Mouse (Mus musculus): ENCODE data around the gene Taf1d.
"Not testable (repeated sequence)": the region's sequence is repeated elsewhere in the genome, so short reads cannot be mapped to it uniquely, and the experiment has no call there.

Gene Taf1d

DNA sequence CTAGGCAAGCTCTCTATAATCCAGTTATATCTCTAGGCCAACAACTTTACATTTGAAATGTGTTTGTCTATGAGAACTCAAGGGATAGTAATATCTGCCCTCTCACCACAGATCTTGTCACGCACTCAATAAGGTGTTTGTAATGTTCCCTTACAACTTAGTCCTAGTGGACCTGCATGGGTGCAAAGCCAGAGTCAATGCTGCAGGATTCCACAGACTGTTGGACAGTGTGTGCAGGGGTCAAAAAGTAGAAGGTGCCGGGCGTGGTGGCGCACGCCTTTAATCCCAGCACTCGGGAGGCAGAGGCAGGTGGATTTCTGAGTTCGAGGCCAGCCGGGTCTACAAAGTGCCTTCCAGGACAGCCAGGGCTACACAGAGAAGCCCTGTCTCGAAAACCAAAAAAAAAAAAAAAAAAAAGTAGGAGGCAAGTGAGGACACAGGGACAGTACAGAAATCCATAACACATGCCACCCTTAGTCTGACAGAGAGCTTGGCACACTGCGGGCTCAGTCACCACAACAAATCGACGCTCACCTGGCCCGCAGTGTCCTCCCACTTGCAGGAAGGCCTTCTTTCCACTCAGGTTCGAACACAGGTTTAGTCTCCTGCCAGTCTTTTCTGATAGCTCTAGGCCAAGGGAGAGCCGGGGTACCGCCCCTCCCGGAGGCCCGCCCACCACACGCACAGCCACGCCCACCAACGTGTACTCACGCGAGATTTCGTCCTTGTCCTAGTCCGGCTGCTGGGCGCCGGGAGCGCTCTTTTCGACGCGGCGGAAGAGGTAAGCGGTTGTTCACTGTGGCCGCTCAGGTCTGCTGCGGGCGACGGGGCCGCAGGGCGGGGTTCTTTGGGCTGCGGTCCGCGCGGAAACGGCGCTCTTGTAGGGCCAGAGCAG is at the start of gene Taf1d:
Gene Taf1d, plus strand, starts transcription at position 712 of the 895 bp plus-strand sequence.
- in situ Hi-C loops (cut with MboI, MseI), result no loop called here

DNA sequence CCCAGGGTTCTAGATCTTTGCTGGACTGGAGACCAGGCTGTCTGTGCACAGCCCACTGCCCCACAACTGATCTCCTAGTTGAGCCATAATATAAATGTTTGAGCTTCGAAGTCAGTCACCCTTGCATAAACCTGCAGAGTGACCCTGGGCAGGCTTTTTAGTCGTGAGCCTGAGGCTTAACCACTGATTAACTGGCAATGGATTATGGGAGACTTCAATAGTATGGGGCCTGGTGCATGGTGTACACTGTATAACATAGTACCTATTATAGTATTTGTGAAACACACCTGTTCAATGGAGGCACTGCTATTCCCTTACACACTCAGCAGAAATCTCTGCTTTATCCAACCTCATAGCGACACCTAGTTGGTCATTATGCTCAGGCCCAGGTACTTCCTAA is 49.8 kb upstream of the Taf1d start:
- in situ Hi-C loops (cut with MboI, MseI), result no loop called here

DNA sequence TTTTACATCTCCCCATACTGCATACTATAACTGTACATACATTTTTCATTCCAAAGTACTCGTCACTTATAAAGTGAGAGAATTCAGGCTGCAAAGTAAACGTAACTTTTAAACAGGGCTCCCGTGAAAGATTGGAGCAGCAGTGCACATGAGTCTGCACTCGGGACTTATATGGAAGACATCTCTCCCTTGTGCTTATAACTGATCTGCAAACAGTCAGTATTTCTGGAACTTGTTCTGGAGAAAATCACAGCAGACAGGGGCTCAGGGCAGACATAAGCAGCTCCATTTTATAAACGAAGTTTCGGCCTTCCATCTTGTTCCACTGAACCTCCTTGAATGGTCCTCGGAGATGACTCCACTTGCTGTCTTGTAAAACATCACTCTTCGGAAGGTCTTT is 44.0 kb upstream of the Taf1d start:
- in situ Hi-C loops (cut with MboI, MseI), result no loop called here

DNA sequence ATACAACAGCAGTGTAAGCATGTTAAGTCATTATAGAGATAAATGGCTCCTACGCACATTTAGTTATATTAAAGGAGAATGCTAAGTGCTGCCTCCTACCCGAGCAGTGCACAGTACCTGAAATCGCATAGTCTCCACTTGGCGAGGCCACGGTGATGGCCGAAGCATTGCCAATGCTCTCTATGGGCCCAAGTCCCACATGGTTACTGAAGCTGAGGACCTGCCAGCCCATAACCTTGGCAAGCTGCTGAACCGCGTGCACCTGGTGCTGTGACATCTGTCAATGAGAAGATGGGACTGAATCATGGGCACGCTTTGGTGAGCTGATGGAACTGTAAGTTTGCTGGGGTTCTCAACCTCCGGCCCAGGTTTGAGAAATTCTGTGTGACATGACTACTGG is 42.5 kb upstream of the Taf1d start:
- in situ Hi-C loops (cut with MboI, MseI), result no loop called here

DNA sequence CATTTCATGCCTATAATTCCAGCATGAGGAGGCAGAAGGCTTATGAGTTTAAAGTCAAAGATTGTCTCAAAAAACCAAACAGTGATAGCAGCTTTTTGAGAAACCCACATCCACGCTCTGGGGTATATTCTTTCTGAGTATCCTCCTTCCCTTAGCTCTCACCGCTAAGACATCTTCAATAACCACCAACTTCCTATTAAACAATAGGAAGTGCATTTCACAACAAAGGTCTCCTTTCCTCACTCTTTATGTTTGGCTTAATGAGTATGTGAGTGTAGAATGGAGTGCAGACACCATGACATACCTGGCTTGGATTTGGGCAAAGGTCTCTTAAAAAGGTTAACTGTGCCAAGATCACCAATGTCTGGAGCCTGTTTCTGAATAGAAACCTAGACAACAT is 32.0 kb upstream of the Taf1d start:
- in situ Hi-C loops (cut with MboI, MseI), result loop anchor here (10.0 kb wide), 1 partner anchor 1829 kb away; the partner anchor contains the start of gene Gm17571

DNA sequence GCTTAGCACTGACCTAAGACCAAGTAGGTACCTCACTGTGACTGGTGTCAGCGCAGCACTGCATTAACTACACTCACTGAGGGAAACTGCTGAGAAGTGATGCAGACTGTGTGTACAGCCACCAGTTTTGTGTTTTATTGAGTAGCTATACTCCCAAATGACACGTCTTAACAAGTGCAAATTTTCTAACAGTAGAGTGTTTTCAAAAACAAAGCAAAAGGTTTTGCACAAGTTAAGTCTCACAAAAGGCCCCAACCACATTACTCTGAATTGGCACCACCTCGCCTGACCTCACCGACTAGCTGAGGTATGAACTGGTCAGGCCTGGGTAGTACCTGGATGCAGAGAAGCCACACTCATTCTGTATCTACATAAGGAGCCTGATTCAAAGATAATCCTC is 29.2 kb upstream of the Taf1d start:
- in situ Hi-C loops (cut with MboI, MseI), result loop anchor here (10.0 kb wide), 1 partner anchor 1832 kb away; the partner anchor contains the start of gene Gm17571

DNA sequence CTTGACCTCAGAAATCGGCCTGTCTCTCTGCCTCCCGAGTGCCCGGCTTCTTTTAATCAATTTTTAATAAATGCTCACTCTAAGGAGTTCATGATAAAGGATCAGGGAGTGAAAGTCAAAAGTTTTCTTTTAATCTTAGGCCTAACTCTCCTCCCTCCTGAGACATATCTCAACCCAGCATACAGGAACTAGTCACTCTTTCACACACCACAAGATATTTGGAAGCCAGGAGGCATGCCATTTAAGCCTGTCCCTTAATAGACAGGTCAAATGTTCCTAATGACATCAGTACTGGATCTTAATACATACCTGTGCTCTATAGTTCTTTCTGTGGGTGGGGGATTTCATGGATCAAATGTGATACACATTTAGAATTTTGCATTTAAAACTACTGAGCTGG is 27.7 kb upstream of the Taf1d start:
- in situ Hi-C loops (cut with MboI, MseI), result loop anchor here (10.0 kb wide), 1 partner anchor 1834 kb away; the partner anchor contains the start of gene Gm17571

DNA sequence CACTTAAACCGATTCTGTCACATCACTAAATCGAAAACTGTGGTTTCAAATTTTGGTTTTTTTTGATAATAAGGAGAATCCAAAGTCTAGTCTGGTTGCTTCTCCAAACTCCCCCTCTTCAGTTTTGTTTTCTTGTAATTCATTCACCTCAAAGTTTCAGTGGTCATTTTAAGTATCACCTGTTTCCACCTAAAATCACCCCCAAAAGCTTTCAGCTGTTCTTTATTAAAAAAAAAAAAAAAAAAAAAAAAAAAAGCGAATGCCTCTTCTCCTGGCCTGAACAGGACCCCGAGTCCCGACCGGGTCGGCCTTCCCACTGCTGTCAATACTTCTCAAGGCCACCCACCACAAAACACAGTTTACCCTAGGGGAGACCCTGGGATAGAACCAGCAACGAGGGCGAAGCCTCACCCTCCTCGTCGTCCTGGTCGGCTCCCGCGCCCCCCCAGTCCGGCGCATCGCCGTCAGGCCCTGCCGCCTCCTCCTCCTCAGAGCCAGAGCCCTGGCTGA is 26.8 kb upstream of the Taf1d start:
- in situ Hi-C loops (cut with MboI, MseI), result loop anchor here (10.0 kb wide), 1 partner anchor 1834 kb away; the partner anchor contains the start of gene Gm17571

DNA sequence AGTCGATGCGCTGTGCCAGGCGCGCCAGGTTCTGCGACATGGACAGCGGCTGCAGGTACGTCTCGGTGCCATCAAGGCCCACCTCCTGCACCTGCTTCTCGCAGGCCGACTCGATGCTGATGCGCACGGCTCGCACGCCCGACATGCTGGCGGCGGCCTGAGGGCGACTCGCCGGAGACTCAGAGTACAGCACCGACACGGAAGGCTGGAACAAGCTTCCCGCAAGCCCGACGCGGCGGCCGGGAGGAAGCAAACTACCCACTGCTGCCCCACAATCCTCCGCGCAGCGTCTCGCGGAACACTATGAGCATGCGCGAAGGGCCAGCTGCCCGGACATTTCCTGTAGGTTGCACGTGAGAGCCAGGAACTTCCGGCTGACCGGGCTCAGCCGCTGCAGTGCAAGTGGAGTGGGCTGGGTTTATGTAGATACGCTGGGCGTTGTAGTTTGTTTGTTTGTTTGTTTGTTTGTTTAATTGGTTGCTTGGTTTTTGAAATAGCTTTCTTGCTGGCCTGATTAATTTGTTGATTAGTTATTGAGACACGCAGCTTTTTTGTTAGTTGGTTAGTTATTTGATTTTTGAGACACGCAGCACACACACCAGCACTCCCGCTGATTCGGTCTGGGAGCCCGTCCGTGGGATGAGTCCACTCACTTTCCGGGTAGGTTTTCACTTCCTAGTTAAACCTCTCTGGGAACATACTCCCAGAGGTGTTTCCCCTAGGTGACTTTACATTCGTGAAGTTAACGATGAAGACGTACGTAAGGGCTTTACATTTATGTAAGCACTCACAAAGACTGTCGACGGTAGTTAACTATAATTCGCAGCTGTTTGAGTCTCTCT is 26.1 kb upstream of the Taf1d start, which contains the start of gene Med17:
Gene Med17, minus strand, starts transcription at position 283 of the 842 bp plus-strand sequence.
- in situ Hi-C loops (cut with MboI, MseI), result loop anchor here (10.0 kb wide), 2 partner anchors 365 to 1835 kb away; partner anchors contain the start of gene Gm17571

DNA sequence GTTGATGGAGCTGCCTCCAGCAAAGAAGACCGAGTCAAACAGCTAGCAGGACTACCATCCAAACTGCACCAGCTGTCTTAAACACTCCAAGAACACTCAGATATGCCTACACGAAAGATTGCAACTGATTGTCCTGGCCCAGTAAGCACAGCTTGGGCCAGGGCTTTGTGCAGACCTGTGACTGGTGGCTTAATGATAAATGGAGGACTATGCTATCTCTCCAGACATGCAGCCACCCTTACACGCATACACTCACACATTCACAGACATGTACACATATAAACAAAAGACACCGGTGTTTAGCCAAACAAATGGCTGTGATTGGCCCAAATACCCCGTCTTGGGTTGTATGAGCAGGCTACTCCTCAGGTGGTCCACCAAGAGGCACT is 25.5 kb upstream of the Taf1d start:
- in situ Hi-C loops (cut with MboI, MseI), result loop anchor here (10.0 kb wide), 1 partner anchor 366 kb away; no protein-coding TSS in a partner anchor

DNA sequence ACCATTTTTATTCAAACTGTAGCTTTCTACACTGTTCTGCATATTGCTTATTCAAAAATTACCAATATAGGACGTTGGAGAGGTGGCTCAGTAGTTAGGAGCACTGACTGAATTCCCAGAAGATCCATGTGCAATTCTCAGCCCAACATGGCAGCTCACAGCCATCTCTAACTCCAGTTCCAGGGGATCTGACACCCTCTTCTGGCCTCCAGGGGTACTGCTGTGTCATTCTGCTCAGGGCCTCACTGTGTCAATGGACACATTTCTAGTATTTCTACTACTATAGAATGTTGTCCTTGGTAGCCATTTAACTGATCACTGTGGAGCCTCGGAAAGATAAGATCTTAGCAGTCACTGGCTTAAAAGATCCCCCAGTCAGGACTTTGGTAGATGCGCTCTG is 20.6 kb upstream of the Taf1d start:
- in situ Hi-C loops (cut with MboI, MseI), result loop anchor here (5.0 to 10.0 kb wide), 2 partner anchors 243 to 371 kb away; no protein-coding TSS in a partner anchor

DNA sequence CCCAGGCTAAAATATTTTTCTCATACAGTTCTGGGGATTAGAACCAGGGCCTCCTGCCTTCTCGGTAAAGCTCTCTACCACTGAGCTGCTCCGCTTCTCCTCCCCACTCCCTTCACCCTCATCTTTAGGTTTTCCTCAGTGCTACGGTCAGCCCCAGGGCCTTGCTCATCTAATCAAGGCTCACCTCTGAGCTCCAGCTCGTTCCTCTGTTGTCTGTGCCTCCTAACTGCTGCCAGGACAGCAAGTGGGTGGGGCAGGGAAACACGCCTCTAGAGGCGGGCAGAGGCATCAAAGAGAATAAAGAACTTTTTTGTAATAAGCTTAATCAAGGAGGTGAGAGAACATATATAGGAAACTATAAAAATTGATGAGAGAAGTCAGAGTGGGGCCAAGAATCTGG is 18.2 kb upstream of the Taf1d start:
- in situ Hi-C loops (cut with MboI, MseI), result loop anchor here (5.0 to 10.0 kb wide), 2 partner anchors 246 to 373 kb away; no protein-coding TSS in a partner anchor

DNA sequence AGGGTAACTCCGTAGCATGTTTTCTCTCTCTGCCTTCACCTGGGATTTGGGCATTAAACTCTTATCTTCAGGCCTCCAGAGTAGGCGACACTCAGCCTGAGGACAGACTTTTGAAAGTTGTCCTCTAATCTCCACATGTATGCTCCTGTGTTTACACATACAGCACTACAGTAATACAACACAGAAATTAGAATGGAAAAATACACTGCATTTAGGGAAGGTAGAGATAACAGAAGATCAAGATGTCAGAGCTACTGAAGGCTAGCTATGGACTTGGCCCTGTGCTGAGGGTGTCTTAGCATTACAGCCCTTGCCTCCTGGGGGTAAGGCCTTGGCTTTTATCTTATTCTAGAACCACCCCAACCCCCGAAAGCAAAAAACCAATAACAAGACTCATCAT is 17.6 kb upstream of the Taf1d start:
- in situ Hi-C loops (cut with MboI, MseI), result loop anchor here (5.0 to 10.0 kb wide), 2 partner anchors 246 to 374 kb away; no protein-coding TSS in a partner anchor

DNA sequence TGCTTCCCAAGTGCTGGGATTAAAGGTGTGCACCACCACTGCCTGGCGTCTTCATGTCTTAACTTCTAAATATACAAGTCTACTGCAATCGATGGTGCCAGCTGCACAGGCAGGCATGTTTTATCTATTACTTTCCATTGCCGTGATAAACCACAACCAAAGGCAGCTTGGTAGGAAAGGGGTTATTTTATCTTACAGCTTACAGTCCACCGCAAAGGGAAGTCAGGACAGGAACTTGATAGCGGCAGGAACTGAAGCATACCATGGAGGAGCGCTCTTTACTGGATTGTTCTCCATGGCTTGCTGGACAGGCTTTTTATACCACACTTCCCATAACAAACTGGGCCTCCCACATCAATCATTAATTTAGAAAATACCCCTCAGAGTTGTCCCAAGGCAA is 16.8 kb upstream of the Taf1d start:
- in situ Hi-C loops (cut with MboI, MseI), result loop anchor here (5.0 to 10.0 kb wide), 2 partner anchors 247 to 374 kb away; no protein-coding TSS in a partner anchor

DNA sequence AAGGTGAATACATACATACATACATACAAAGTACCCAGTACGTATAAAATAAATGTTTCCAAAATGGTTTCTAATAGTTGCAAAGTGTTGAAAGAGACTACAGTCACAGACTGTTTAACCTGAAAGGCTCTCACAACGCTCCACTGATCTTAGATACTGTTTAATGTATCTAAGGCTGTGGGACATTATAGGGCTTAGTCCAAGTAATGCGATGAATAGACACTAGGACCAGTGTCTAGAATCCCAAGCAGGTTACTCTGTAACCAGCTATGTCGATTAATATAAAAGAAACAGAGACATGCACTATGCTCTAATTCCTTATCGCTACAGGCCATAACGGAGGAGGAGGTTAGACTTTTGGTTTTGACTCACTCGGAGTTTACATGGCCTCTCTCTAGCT is 8.9 kb upstream of the Taf1d start:
- in situ Hi-C loops (cut with MboI, MseI), result no loop called here

DNA sequence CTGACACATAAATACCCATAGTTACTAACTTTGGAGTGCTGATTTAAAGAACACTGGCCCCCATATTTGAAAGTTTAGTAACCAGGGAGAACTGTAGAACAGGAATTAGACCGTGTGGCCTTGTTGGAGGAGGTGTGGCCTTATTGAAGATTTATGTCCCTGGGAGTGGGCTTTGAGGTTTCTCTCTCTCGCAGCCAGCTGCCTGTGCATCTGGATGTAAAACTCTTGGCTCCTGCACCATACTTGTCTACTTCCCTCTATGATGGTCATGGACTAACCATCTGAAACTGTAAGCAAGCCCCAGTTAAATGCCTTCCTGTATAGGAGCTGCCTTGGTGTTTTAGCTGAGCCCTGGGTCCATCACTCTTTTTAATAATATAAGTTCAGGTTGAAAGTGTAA is 7.6 kb upstream of the Taf1d start:
- in situ Hi-C loops (cut with MboI, MseI), result no loop called here

DNA sequence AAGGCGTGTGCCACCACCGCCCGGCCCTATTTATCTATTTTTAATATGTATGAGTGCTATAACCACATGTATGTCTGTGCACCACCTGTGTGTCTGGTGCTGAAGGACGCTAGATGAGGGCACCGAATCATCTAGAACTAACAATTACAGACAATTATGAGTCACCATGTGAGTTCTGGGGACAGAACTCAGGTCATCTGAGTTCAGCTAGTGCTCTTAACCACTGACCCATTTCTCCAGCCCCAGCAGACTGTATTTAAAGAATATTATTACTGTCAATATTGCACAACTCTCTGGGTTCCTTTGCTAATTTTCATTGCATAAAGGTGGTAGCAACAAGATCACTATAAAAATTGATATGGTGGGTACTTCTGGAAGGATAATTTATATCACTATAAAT is 6.0 kb upstream of the Taf1d start:
- in situ Hi-C loops (cut with MboI, MseI), result no loop called here

DNA sequence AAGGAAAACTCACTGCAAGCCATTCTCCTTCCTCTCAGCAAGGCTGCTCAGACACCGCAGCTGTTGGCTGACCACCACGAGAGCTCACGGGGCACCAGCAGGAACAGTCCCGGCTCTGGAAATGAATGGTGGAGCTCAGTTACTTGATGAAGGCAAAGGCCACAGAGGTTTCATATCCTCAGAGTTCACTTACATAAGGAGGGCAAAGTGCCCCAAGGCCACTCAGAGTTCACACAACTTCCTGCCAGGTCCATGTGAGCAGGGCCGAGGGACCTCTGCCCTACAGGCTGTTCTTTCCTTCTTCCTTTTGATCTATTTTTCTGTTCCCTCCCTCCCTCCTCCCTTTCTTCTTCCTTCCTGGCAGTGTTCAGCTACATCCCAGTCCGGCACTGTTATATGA is 4.6 kb upstream of the Taf1d start:
- in situ Hi-C loops (cut with MboI, MseI), result no loop called here

DNA sequence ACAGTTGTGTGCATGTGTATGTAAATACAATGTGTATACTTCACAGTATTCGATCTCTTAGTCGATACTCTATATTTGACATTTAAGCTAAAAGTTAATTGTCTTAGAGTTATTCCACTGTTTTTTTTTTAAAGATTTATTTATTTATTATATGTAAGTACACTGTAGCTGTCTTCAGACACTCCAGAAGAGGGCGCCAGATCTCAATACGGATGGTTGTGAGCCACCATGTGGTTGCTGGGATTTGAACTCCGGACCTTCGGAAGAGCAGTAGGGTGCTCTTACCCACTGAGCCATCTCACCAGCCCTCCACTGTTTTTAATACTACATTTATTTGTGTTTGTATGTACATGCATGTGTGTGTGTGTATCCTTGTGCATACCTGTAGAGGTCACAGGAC is 4.0 kb upstream of the Taf1d start:
- in situ Hi-C loops (cut with MboI, MseI), result not testable (repeated sequence)

DNA sequence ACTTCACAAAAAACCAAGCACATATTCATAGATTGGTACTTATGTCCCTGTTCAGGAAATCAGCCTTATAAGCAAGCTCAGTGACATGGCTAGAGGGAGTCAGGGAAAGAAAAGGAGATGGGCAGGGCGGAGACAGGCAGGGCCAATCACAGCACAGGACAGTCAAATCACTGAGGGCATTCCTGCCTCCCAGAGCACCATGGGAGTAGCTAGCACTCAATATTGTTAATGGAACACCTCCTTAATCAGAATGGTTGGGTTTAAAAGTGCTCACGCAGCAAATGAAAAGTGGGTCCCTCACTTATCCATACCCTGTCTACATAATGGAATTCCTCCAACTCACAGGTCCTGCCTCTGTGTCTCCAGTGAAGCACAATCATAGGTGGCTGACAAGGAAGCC is 3.1 kb upstream of the Taf1d start:
- in situ Hi-C loops (cut with MboI, MseI), result no loop called here

DNA sequence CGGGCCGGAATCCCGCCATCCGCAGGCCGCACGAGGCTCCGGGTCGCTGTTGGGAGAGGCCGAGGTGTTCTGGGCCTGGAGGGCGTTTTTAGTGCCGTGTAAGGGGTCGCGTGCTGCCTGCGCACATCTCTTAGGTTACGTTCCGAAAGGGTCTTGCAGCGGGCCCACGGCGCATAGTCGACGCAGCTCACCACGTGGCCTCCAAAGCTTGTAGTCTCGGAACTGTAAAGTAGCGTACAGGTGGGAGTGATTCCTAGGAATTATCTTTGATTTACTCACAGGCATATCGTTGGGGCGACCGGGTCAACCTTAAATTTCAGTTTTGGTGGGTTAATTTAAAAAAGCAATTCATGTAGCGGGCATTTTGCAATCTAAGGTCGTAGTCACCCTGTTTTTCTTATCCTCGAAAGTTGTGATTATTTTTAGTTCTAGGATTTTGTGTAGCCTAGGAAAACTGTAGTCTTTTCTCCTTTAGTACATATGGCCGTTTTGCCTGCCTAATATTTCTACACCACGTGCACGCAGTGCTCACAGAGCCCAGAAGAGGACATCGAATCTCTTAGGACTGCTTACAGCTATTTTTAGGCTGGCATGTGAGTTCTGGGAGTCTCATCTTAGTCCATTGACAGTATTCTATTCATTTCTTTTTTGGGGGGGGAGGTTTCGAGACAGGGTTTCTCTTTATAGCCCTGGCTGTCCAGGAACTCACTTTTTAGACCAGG is 545 bp downstream of the Taf1d start, which contains the start of gene 4931406C07Rik:
Gene 4931406C07Rik, minus strand, starts transcription at position 51 of the 722 bp plus-strand sequence.
- in situ Hi-C loops (cut with MboI, MseI), result no loop called here
